ENCODE assay signal across 17 mouse cellular contexts in the genomic region with DNA sequence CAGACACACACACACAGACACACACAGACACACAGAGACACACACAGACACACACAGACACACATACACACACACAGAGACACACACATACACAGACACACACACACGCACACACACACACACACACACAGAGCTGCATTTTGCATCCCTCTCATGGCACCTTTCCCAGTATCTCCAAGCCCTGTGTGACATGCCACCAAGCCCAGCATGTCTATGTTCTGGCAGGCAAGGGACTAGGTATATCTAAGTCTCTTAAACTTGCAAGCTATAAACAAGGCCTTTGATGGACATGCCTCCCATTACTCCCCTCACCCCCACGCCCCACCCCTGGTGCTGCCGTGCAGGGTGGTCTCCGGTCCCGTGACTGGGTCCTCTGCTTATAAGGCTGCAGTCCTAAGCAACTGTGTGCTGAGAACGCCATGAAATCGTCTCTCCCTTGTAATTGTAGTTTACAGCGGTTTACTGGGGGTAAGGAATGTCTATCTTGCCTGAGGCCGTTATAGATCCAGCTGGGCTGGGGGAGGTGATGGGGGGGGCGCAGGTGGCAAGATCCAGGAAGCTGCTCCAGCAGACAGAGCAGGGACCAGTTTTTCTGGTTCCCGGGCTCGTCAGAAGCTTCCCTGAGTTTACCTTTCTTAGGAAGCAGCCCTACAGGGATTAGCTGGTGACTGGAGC. TPM values are rescaled to one million over a fixed set of nuclear protein-coding genes. Genes with fewer than 3 reads are reported as not detected.
DNase-seq lines count a peak whose midpoint lies in the region; ATAC-seq and TF ChIP-seq lines count a peak whose summit lies in the region.
"Had no signal": no experiment of that assay in that cellular context is flagged by ENCODE, and none has a peak within 500 bp of the region (broad histone marks: within the 10 kb centered on the region; RNA-seq: fewer than 3 reads in every experiment).

No protein-coding gene starts in this region.

- ATAC-seq in hindbrain, embryonic 12.5 days (ENCODE audit: low FRiP score) = no peak
- ATAC-seq in embryonic facial prominence, embryonic 15.5 days (ENCODE audit: insufficient number of reproducible peaks, low FRiP score, low TSS enrichment, low read depth) = 0 out of 2 replicates have a peak, but pooled peaks have one; percentile 16
- peak; percentile 47; the same call in 1 of the 2 replicates for ATAC-seq in limb, embryonic 14.5 days (ENCODE audit: low FRiP score, low read depth)
- ATAC-seq in midbrain, embryonic 11.5 days (ENCODE audit: low FRiP score) = no peak
- no peak for ATAC-seq in midbrain, embryonic 15.5 days (replicated peaks)

- H3K9ac ChIP-seq in hindbrain, embryonic 12.5 days = no peak overlapping the region
- no peak overlapping the region for H3K9ac ChIP-seq in embryonic facial prominence, embryonic 15.5 days
- H3K9ac ChIP-seq in limb, embryonic 14.5 days (ENCODE audit: low read depth, low read length, severe bottlenecking) = no peak overlapping the region
- no peak overlapping the region for H3K9ac ChIP-seq in midbrain, embryonic 11.5 days (ENCODE audit: low read length)
- H3K9ac ChIP-seq in midbrain, embryonic 15.5 days = no peak overlapping the region
- H3K9ac ChIP-seq: hindbrain, embryonic 15.5 days; liver, embryonic 15.5 days; midbrain, embryonic 12.5 days had no signal

- peak; percentile 10 for DNase-seq in hindbrain, embryonic 10.5 days (ENCODE audit: low spot score)
- peak; percentile 36 for DNase-seq in embryo, embryonic 11 days
- DNase-seq in limb, embryonic 14.5 days (ENCODE audit: low spot score) = peak; percentile 63
- DNase-seq in midbrain, embryonic 11.5 days (ENCODE audit: low spot score, missing footprints) = no peak
- no peak for DNase-seq in cerebellum, postnatal 10 days
- DNase-seq: B cell, adult 2 months; cerebellum, adult 11 months; heart, adult 18-20 months; kidney, adult 8-10 months; right cerebral cortex, adult 18-20 months had no signal

- WGBS in hindbrain, embryonic 10.5 days = 48% methylated on average over 12 of the region's 12 CpGs
- WGBS in hindbrain, embryonic 12.5 days = 53% methylated on average over 12 of the region's 12 CpGs
- WGBS in embryonic facial prominence, embryonic 15.5 days = 16% methylated on average over 12 of the region's 12 CpGs
- 10% methylated on average over 12 of the region's 12 CpGs for WGBS in limb, embryonic 14.5 days
- 46% methylated on average over 12 of the region's 12 CpGs for WGBS in midbrain, embryonic 11.5 days
- WGBS in midbrain, embryonic 15.5 days = 46% methylated on average over 12 of the region's 12 CpGs

- H3K36me3 ChIP-seq in hindbrain, embryonic 10.5 days = no peaks in the 10 kb centered on the region
- no peaks in the 10 kb centered on the region for H3K36me3 ChIP-seq in hindbrain, embryonic 12.5 days
- H3K36me3 ChIP-seq in embryonic facial prominence, embryonic 15.5 days = no peaks in the 10 kb centered on the region
- H3K36me3 ChIP-seq in limb, embryonic 14.5 days (ENCODE audit: control insufficient read depth, insufficient read depth, low read length) = no peaks in the 10 kb centered on the region
- no peaks in the 10 kb centered on the region for H3K36me3 ChIP-seq in midbrain, embryonic 11.5 days (ENCODE audit: control insufficient read depth, insufficient read depth, low read length)
- H3K36me3 ChIP-seq in midbrain, embryonic 15.5 days (replicated peaks) = no peaks in the 10 kb centered on the region
- H3K36me3 ChIP-seq: hindbrain, embryonic 15.5 days; liver, embryonic 15.5 days; midbrain, embryonic 12.5 days had no signal

- no peaks in the 10 kb centered on the region for H3K4me1 ChIP-seq in hindbrain, embryonic 10.5 days (replicated peaks)
- H3K4me1 ChIP-seq in hindbrain, embryonic 12.5 days = no peaks in the 10 kb centered on the region
- peaks cover 8% of the 10 kb centered on the region for H3K4me1 ChIP-seq in embryonic facial prominence, embryonic 15.5 days
- H3K4me1 ChIP-seq in limb, embryonic 14.5 days (ENCODE audit: control insufficient read depth, insufficient read depth, low read length) = peaks cover 6% of the 10 kb centered on the region; the same call in 1 of the 2 replicates
- no peaks in the 10 kb centered on the region for H3K4me1 ChIP-seq in midbrain, embryonic 11.5 days (ENCODE audit: control insufficient read depth, insufficient read depth, low read length)
- H3K4me1 ChIP-seq in midbrain, embryonic 15.5 days = 0 out of 2 replicates have a peak, but pooled peaks cover 3% of the 10 kb centered on the region
- H3K4me1 ChIP-seq: hindbrain, embryonic 15.5 days; liver, embryonic 15.5 days had no signal

- H3K4me2 ChIP-seq in hindbrain, embryonic 12.5 days (replicated peaks) = no peak overlapping the region
- no peak overlapping the region for H3K4me2 ChIP-seq in embryonic facial prominence, embryonic 15.5 days (replicated peaks)
- no peak overlapping the region for H3K4me2 ChIP-seq in limb, embryonic 14.5 days (replicated peaks; ENCODE audit: low read depth, low read length, severe bottlenecking)
- H3K4me2 ChIP-seq in midbrain, embryonic 11.5 days = no peak overlapping the region
- no peak overlapping the region for H3K4me2 ChIP-seq in midbrain, embryonic 15.5 days
- H3K4me2 ChIP-seq: hindbrain, embryonic 15.5 days; liver, embryonic 15.5 days; midbrain, embryonic 12.5 days had no signal

- no peak for TF ChIP-seq POLR2A in limb, embryonic 14.5 days (IDR thresholded peaks at IDR 0.05; ENCODE audit: borderline replicate concordance, extremely low read depth, insufficient read depth, insufficient read length)

- H3K27me3 ChIP-seq in hindbrain, embryonic 10.5 days (ENCODE audit: insufficient read depth, poor library complexity, severe bottlenecking) = no peaks in the 10 kb centered on the region
- peaks cover 4% of the 10 kb centered on the region for H3K27me3 ChIP-seq in hindbrain, embryonic 12.5 days
- no peaks in the 10 kb centered on the region for H3K27me3 ChIP-seq in embryonic facial prominence, embryonic 15.5 days
- H3K27me3 ChIP-seq in limb, embryonic 14.5 days (ENCODE audit: control insufficient read depth, insufficient read depth, low read length) = no peaks in the 10 kb centered on the region
- H3K27me3 ChIP-seq in midbrain, embryonic 11.5 days (ENCODE audit: control insufficient read depth, insufficient read depth, low read length) = no peaks in the 10 kb centered on the region
- H3K27me3 ChIP-seq in midbrain, embryonic 15.5 days (replicated peaks) = no peaks in the 10 kb centered on the region
- H3K27me3 ChIP-seq: hindbrain, embryonic 15.5 days; liver, embryonic 15.5 days had no signal

- no peaks in the 10 kb centered on the region for H3K9me3 ChIP-seq in hindbrain, embryonic 10.5 days
- H3K9me3 ChIP-seq in hindbrain, embryonic 12.5 days (replicated peaks) = no peaks in the 10 kb centered on the region
- no peaks in the 10 kb centered on the region for H3K9me3 ChIP-seq in embryonic facial prominence, embryonic 15.5 days (replicated peaks)
- H3K9me3 ChIP-seq in limb, embryonic 14.5 days (ENCODE audit: control insufficient read depth, low read length) = no peaks in the 10 kb centered on the region
- H3K9me3 ChIP-seq in midbrain, embryonic 11.5 days (ENCODE audit: control insufficient read depth, low read length) = no peaks in the 10 kb centered on the region
- no peaks in the 10 kb centered on the region for H3K9me3 ChIP-seq in midbrain, embryonic 15.5 days
- H3K9me3 ChIP-seq: hindbrain, embryonic 15.5 days; liver, embryonic 15.5 days; midbrain, embryonic 12.5 days had no signal

- no peak overlapping the region for H3K27ac ChIP-seq in hindbrain, embryonic 10.5 days
- no peak overlapping the region for H3K27ac ChIP-seq in hindbrain, embryonic 12.5 days
- H3K27ac ChIP-seq in embryonic facial prominence, embryonic 15.5 days (replicated peaks) = peak overlapping the region; percentile 51
- no peak overlapping the region for H3K27ac ChIP-seq in limb, embryonic 14.5 days (replicated peaks; ENCODE audit: low read depth, low read length)
- H3K27ac ChIP-seq in midbrain, embryonic 11.5 days (ENCODE audit: low read depth, low read length) = no peak overlapping the region
- no peak overlapping the region for H3K27ac ChIP-seq in midbrain, embryonic 15.5 days
- H3K27ac ChIP-seq: hindbrain, embryonic 15.5 days; liver, embryonic 15.5 days; midbrain, embryonic 12.5 days had no signal

- no peak overlapping the region for H3K4me3 ChIP-seq in hindbrain, embryonic 10.5 days
- H3K4me3 ChIP-seq in hindbrain, embryonic 12.5 days = no peak overlapping the region
- H3K4me3 ChIP-seq in embryonic facial prominence, embryonic 15.5 days (replicated peaks) = no peak overlapping the region
- no peak overlapping the region for H3K4me3 ChIP-seq in limb, embryonic 14.5 days (replicated peaks; ENCODE audit: low read length)
- no peak overlapping the region for H3K4me3 ChIP-seq in midbrain, embryonic 11.5 days (ENCODE audit: low read depth, low read length)
- H3K4me3 ChIP-seq in midbrain, embryonic 15.5 days = no peak overlapping the region
- H3K4me3 ChIP-seq: hindbrain, embryonic 15.5 days; liver, embryonic 15.5 days; midbrain, embryonic 12.5 days had no signal

RNA-seq across cellular contexts. Expression of a gene that starts 12.5 kb away (rescaled TPM):
- 0.25 TPM in 1 of 2 replicates, not detected in the other for polyA plus RNA-seq in hindbrain, embryonic 10.5 days (2016; fragmentation: Nextera tagmentation; extraction: Ambion mirVana)
- 0.70 TPM in 1 of 2 replicates, not detected in the other for polyA plus RNA-seq in hindbrain, embryonic 12.5 days (2016; fragmentation: Nextera tagmentation; extraction: Ambion mirVana)
- 0.25 TPM in 1 of 2 replicates, not detected in the other for polyA plus RNA-seq in embryonic facial prominence, embryonic 15.5 days (2015; fragmentation: Nextera tagmentation; extraction: Ambion mirVana)
- polyA plus RNA-seq in limb, embryonic 14.5 days (2012; rRNA removed) = 0.15 and 0.16 TPM in 2 replicates
- 0.66 TPM in 1 of 2 replicates, not detected in the other for polyA plus RNA-seq in limb, embryonic 14.5 days (2014; fragmentation: Nextera tagmentation; extraction: Ambion mirVana)
- polyA plus RNA-seq in midbrain, embryonic 11.5 days (2014; fragmentation: Nextera tagmentation; extraction: Ambion mirVana) = 0.65 TPM in 1 of 2 replicates, not detected in the other
- 0.52 TPM in 1 of 2 replicates, not detected in the other for polyA plus RNA-seq in midbrain, embryonic 15.5 days (2015; fragmentation: Nextera tagmentation; extraction: Ambion mirVana)
- polyA plus RNA-seq: heart, postnatal 0 days; hindbrain, embryonic 15.5 days; liver, embryonic 15.5 days had no signal

RNA-seq across cellular contexts. Expression of a gene that starts 26.4 kb away (rescaled TPM):
- polyA plus RNA-seq in hindbrain, embryonic 10.5 days (2016; fragmentation: Nextera tagmentation; extraction: Ambion mirVana) = 1.6 and 1.8 TPM in 2 replicates
- polyA plus RNA-seq in hindbrain, embryonic 12.5 days (2016; fragmentation: Nextera tagmentation; extraction: Ambion mirVana) = 2.2 and 2.5 TPM in 2 replicates
- polyA plus RNA-seq in embryonic facial prominence, embryonic 15.5 days (2015; fragmentation: Nextera tagmentation; extraction: Ambion mirVana) = 1.9 and 2.1 TPM in 2 replicates
- 0.03 TPM in 1 of 2 replicates, not detected in the other for polyA plus RNA-seq in limb, embryonic 14.5 days (2012; rRNA removed)
- polyA plus RNA-seq in limb, embryonic 14.5 days (2014; fragmentation: Nextera tagmentation; extraction: Ambion mirVana) = 0.66 and 1.1 TPM in 2 replicates
- polyA plus RNA-seq in midbrain, embryonic 11.5 days (2014; fragmentation: Nextera tagmentation; extraction: Ambion mirVana) = 0.84 and 0.86 TPM in 2 replicates
- polyA plus RNA-seq in midbrain, embryonic 15.5 days (2015; fragmentation: Nextera tagmentation; extraction: Ambion mirVana) = 2.0 and 2.3 TPM in 2 replicates

RNA-seq across cellular contexts. Expression of a gene that starts 44.5 kb away (rescaled TPM):
- polyA plus RNA-seq in hindbrain, embryonic 10.5 days (2016; fragmentation: Nextera tagmentation; extraction: Ambion mirVana) = 89.3 and 98.1 TPM in 2 replicates
- polyA plus RNA-seq in hindbrain, embryonic 12.5 days (2016; fragmentation: Nextera tagmentation; extraction: Ambion mirVana) = 86.5 and 93.0 TPM in 2 replicates
- 75.8 and 79.2 TPM in 2 replicates for polyA plus RNA-seq in embryonic facial prominence, embryonic 15.5 days (2015; fragmentation: Nextera tagmentation; extraction: Ambion mirVana)
- 38.5 and 45.9 TPM in 2 replicates for polyA plus RNA-seq in limb, embryonic 14.5 days (2012; rRNA removed)
- 69.9 and 70.9 TPM in 2 replicates for polyA plus RNA-seq in limb, embryonic 14.5 days (2014; fragmentation: Nextera tagmentation; extraction: Ambion mirVana)
- polyA plus RNA-seq in midbrain, embryonic 11.5 days (2014; fragmentation: Nextera tagmentation; extraction: Ambion mirVana) = 86.8 and 94.7 TPM in 2 replicates
- 96.7 and 98.0 TPM in 2 replicates for polyA plus RNA-seq in midbrain, embryonic 15.5 days (2015; fragmentation: Nextera tagmentation; extraction: Ambion mirVana)

Comparison
In these comparisons a context has a peak if more than half of its experiments do, and no peak if none do; other contexts are left out.
1. DNase-seq: peak in hindbrain, embryonic 10.5 days (single experiment), embryo, embryonic 11 days (single experiment) and limb, embryonic 14.5 days (single experiment); none in midbrain, embryonic 11.5 days (single experiment) and cerebellum, postnatal 10 days (0 of 2).
2. ATAC-seq: peak in embryonic facial prominence, embryonic 15.5 days (single experiment) and limb, embryonic 14.5 days (single experiment); none in hindbrain, embryonic 12.5 days (single experiment), midbrain, embryonic 11.5 days (single experiment) and midbrain, embryonic 15.5 days (single experiment).